Mouse (Mus musculus) left cerebral cortex, postnatal 4 days (tissue): Measurements from ENCODE around the gene Sdhaf2. TPM values are rescaled to one million over a fixed set of nuclear protein-coding genes. Genes with fewer than 3 reads are reported as not detected.
A peak's percentile ranks its signal among the peaks of the same experiment; 100 is the strongest.
"Not testable (repeated sequence)": the region's sequence is repeated elsewhere in the genome, so short reads cannot be mapped to it uniquely, and the experiment has no call there.

Experiments
- DNase-seq: peaks from one replicate; pipeline ENCODE4 v3.0.0-alpha.2; 2022
- intact Hi-C: fragments of 180-260 bp; cut with DNase I; formaldehyde crosslinking; loops from one replicate; pipeline ENCODE4 v1.15.1; 2025
- total RNA-seq, 2 experiments: library from RNA; stranded (reverse); gene quantifications; 2 replicates each; pipeline ENCODE4 v1.2.3; 2021

The Sdhaf2 gene
- 10 to 100 TPM; 40.8 to 42.5 TPM for total RNA-seq

DNA sequence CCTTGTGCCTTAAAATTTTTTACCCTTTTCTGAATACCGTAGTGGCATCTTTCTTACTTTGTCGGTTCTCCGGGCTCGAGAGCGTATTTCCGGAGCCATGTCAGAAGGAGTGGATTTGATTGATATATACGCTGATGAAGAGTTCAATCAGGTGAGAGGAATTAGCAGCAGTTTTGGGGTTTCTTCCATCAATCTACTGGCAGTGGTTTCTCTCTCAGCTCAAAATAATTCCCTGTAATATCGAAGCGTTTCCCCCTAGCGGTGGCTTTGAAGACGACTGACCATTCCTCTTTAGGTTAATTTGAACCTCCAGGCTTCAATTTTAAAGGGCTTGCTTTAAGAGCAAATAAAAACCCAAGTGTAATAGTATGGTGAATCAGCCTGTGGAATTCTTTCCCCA, at the start of gene Sdhaf2:
TSS of gene Sdhaf2 (minus strand) at position 233 of the 400 bp plus-strand sequence.
- intact Hi-C loops, result no loop called here

DNA sequence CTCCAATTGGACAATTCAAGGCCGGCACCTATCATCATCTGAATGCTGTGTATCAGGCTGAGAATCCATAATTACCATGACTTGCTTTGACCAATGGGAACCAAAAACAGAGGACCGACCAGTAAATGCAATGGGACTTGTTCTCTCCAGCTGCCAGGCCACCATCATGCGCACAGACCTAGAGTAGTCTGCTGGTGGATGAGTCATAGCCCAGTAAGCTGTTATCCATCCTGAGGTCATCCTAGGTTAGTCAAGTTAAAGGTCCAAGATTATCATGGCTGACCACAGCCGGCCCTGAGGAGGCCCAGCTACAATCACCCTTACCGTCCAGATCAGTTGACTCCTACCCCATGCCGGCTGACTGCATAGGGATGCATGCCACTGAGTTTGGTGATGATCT, 43.7 kb upstream of the Sdhaf2 start:
- no peak for DNase-seq
- intact Hi-C loops, result no loop called here

More for the DNA sequence above, at the start of gene Sdhaf2:
- peak; percentile 41 for DNase-seq

DNA sequence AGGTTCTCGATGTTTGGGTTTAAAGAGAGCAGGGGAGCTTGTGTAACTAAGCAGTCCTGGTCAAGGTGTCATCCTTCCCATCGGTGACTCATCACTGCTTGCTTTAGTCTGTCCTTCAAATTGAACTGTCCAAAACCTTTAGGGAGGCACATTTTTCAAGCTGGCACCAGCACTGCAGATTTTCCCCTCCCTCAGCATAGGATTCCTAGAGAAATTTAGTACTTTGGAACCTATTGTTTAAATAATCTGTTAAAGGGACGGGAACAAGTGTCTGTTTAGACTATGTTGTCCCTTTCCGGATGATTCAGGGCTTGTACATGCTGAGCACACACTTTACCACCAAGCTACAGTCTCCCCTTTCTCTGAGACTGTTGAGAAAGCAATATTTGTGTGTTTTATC, 39.3 kb upstream of the Sdhaf2 start:
- no peak for DNase-seq
- intact Hi-C loops, result no loop called here

DNA sequence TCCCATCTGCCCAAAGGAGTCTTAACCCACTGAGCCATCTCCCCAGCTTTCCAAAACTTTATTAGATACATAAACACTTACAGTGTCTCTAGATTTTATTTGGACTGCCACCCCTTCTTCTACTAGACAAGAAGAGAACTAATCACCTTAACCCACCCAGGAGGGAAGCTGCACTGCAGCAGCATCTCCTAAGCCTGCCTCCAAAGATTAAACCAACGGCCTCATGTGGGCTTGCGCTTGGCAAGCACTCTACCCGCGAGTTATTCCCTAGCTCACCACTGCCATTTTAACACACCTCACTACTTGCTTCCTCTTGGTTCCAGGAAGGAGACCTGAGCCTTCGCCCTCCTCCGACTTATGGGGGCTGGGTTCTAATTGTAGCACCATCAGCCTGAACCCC, 38.3 kb upstream of the Sdhaf2 start:
- no peak for DNase-seq
- intact Hi-C loops, result no loop called here

DNA sequence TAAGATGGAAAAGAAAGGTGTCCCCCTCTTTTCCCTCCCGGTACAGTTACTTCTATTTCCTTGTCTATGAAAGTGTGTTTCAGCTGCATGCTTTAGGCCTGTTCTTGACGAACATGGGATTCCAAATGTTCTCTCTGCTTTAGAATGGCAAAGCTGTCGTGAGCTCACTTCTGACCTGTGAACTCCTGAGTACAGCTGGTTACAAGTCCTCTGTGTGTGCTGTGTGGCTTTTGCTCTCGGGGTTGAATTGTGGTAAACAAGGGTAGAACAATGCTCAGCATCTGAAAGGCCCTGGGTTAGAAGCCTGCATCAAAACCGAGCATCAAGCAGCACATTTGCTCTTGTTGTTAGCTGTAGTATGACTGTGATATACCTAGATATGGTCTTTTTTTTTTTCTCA, 36.4 kb upstream of the Sdhaf2 start:
- intact Hi-C loops, result no loop called here
- no peak for DNase-seq

DNA sequence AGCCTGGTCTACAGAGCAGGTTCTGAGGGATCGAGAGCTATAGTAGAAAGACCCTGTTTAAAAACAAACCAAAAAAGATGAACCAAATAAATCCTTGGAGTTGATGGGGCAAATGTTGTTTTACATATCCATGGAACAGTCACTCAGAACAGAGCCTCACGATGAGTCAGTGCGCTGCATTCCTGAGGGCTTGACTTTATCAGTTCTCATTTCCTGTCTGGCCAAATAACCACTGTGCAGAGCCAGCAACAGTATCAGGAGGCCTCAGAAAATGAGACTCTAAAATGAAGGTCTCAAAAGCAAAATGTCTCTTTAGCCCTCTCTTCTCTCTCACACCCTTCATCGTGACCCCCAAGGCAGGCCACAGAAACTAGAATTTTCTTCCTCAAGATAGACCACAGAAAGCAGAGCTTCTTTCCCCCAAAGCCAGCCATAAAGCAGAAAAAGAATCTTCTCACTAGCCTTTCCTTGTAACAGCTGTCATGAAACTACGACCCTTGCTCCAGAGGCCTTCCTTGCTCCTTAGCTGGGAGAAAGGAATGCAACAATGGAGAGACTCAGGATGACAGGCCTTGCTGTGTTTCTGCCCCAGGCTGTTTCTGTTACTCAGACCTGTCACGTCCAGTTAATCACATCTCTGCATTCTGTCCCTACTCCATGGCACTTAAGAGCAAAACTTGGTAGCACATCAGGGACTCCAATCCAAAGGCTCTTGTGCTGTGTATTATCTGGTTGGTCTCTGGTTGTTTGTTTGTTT, 35.8 kb upstream of the Sdhaf2 start:
- intact Hi-C loops, result no loop called here
- no peak for DNase-seq

DNA sequence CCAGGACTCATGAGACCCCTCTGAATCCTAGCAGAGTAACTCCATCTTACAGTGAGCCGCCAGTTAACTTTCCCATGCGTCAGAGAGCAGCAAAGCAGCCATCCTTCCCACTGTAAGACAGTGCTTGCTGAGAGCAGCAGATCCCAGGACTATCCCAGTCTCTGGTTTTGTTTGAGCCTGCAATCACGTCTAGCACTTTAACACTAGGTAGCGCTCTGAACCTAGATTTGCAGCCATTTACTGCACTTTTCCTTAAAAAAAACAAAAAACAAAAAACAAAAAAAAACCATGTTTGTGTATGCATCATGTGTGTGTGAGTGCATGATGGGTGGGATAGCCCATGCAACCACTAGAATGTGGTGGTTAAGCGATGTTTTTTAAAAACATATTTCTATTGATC, 34.2 kb upstream of the Sdhaf2 start:
- intact Hi-C loops, result no loop called here
- DNase-seq, result no peak

DNA sequence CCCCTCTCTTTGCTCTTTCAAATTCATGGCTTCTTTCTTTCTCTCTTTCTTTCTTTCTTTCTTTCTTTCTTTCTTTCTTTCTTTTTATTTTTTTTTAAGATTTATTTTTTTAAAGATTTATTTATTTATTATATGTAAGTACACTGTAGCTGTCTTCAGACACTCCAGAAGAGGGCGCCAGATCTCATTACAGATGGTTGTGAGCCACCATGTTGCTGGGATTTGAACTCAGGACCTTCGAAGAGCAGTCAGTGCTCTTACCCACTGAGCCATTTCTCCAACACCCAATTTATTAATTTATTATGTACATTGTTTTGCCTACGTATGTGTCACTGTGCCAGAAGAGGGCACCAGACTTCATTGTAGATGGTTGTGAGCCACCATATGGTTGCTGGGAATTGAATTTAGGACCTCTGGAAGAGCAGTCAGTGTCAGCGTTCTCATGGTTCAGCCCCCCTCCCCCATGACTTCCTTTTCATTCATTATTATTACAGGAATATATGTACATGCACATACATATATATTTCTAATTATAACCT, 32.0 kb upstream of the Sdhaf2 start:
- intact Hi-C loops, result loop anchor here (5.0 kb wide), 1 partner anchor 49 kb away; the partner anchor contains the start of genes Ddb1 and Tkfc
- not testable (repeated sequence) for DNase-seq

DNA sequence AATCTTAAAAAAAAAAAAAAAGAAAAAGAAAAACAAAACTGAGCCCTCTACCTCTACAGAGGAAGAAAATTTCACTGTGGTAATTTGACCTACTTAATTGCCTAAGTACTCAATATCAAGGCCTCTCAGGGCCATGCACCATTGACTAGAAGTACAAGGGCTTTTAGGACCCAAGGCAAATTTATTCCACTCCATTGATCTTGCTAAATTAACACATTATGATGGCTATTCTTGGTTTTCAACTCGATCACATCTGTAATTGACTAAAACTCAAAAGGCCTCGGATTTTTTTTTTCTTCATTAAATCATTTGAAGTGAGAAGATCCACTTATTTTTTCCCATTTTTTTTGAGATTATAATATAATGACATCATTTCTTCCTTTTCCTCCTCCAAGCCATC, 31.5 kb upstream of the Sdhaf2 start:
- intact Hi-C loops, result loop anchor here (5.0 kb wide), 1 partner anchor 50 kb away; the partner anchor contains the start of genes Ddb1 and Tkfc
- DNase-seq, result no peak

DNA sequence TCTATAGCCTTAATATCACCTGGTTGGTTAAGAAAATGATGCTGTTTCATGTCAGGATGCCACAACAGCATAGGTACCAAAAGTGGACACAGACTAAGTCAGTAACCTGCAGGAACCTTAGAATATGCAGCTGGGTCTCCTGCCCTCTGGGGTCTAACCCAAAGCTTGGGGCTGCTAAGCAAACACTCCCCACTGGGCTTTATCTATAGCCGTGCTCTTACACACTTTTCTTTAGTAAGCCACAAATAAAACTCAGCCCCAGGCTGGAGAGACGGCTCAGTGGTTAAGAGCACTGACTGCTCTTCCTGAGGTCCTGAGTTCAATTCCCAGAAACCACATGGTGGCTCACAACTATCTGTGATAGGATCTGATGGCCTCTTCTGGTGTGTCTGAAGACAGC, 31.1 kb upstream of the Sdhaf2 start:
- intact Hi-C loops, result loop anchor here (5.0 kb wide), 1 partner anchor 50 kb away; the partner anchor contains the start of genes Ddb1 and Tkfc
- no peak for DNase-seq

DNA sequence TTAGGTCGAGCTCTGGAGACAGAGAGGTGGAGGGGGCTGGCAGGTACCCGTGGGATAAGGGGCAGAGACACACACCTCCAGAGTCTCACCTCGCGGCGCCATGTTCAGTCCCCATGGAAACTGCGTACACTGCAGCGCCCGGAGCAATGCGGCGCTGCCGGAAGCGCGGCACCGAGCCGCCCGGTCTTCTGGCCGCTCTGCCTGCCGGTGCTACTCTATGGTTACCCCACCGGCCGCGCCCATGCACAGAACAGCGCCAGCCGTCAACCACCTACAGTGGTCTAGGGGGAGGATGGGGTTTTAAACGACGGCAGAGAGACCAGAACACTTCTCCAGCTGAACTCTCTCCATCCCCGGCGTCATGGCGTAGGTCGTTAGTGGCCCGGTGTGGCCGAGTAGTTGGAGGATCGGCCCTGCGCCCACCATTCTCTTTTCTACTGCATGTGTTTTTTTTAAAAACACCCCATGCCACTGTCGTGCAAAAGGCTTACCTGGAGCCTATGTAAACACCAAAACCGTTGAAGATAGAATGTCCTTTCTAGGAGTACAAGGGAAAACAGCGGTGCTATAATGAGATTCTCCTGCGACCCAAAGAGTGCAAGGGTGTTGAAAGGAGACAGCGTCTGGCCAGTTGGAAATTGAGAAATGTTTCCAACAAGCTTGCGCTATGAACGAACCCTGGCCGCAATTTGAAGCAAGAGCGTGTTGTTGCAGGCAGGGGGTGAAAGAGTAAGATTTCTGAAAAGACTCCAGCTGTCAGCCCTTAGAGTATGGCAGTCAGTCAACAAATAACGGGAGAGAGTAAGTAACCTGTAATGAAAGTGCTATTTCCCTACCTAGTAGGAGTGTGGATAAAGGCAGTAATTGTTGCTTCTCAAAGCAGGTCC, 29.9 kb upstream of the Sdhaf2 start, which contains the start of gene Tmem216:
TSS of gene Tmem216 (minus strand) at position 615 of the 887 bp plus-strand sequence.
- DNase-seq, result peak; percentile 87
- intact Hi-C loops, result loop anchor here (5.0 kb wide), 1 partner anchor 51 kb away; the partner anchor contains the start of genes Ddb1 and Tkfc

DNA sequence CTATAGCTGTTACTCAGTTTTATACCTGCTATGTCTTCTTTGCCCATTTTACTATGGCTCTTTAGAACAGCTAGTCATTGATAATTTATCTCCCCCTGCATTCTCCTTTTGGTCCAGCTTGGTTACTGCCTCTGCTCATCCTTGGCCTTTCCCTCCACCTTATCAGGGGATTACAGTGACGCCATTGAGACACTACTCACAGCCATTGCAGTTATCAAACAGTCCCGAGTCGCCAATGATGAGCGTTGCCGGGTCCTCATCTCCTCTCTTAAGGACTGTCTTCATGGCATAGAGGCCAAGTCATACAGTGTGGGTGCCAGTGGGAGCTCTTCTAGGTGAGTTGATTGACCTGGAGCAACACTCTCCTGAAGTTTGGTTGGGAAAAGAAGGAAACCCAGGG, 13.5 kb upstream of the Sdhaf2 start:
- intact Hi-C loops, result no loop called here
- DNase-seq, result no peak

DNA sequence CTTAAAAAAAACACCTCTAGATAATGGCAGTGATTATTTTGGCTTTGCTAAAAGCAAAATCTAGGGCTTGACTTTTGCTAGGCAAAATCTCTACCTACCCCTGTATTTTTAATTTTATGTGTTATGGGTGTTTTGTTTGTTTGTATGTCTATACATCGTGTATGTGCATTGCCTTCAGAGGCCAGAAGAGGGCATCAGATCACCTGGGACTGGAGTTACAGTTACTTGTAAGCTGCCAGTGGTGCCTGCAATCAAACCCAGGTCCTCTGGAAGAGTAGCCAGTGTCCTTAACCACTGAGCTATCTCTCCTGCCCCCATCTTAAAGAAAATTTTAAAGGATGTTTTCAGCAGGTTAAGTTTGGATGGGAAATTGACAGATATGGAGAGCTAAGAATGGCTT, 4.1 kb upstream of the Sdhaf2 start:
- intact Hi-C loops, result no loop called here
- DNase-seq, result no peak

DNA sequence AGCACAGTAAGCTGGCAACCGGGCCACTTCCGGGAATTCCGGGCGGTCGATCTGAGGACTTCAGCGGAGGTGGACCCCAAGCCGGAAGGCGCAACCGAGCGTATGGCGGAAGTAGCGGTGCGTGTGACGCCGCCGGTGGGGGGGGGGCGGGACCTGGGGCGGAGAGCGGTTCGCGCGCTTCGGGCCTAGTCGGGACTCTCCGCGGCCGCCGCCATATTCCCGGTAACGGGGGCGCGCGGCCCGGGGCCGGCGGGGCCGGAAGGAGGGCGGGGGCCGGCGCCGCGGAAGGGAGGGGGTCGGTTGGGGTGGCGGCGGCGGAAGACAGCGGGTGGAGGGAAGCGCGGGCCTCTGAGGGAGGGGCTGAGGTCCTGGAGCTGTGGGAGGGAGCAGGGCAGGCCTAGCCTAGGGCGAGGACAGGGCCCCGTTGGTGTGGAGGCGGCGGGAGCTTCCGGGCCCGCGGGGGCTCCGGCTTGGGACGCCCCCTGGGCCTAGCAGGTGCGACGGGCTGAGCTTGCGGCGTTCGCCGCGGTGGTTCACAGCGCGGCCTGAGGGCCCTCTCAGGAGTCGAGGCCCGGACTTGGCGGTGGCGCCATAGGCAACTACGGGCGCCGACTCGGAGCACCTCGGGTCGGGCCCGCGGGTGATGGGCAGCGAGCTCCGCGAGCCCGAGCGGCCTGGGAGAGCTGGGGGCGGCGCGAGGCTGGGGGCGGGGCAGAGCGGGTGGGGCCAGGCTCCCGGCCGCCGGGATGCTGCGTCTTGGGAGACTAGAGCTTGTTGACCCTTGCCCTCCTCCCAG, 638 bp downstream of the Sdhaf2 start, which contains the start of gene Cpsf7:
TSS of gene Cpsf7 (plus strand) at position 161 of the 796 bp plus-strand sequence.
- intact Hi-C loops, result no loop called here
- peak; percentile 94 for DNase-seq

DNA sequence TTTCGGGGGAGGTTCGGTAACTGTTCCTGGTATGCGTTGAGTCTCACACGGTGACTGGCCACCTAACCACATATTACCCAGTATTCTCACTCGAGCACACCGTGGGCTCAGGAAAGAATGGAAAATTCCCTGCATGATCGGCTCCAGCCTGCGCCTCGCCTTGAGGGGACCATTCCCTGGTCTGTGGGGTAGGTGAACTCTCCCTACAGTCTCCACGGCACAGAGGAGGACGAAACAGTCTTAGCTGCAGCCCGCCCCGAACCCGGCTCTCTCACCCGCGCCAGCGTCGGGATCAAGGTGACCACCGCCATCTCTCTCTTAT, 1.2 kb downstream of the Sdhaf2 start:
- DNase-seq, result no peak
- intact Hi-C loops, result no loop called here

DNA sequence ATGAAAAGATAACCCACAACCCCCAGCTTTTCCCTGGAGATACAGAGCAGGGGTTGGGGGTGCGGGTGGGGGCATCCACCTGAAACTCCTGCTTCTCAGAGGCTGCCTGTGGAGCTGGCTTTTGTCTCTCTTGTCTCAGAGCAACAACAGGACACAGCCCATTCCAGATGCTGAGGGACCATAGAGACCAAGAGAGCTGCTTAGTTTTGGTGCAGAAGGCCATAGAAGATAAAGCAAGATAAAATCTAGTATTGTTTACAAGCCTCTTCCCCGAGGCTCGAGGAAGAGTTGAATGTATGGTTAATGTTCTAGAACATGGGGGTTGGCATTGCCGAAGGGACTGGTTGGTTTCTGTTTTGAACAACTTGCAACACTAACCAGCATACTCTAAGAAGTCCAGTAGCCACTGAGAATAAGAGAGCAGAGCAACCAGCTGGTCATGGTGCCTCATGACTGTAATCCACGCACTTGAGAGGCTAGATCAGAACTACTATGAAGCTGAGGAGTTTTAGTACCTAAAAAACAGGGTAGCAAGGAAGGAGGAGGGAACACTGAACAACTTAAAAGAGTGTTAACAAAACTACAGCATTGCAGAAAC, 2.4 kb downstream of the Sdhaf2 start:
- intact Hi-C loops, result no loop called here
- no peak for DNase-seq

DNA sequence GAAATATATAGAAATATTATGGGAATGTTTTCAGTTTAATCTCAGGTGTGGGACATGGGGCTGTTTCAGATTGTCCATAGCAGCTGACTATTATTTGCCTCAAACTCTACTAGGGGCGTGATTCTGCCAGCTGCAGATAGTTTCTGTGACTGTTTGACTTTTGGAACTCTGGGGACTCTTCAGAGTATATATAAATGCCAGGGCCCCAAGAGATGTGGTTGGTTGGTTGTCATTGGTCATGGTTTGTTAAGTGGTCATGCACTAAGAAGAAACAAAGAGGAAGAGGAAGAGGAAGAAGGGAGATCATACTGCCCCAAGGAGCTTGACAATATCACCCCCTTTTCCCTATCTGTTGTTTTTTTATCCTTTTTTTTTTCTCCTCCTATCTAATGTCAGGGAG, 4.0 kb downstream of the Sdhaf2 start:
- intact Hi-C loops, result no loop called here
- no peak for DNase-seq

DNA sequence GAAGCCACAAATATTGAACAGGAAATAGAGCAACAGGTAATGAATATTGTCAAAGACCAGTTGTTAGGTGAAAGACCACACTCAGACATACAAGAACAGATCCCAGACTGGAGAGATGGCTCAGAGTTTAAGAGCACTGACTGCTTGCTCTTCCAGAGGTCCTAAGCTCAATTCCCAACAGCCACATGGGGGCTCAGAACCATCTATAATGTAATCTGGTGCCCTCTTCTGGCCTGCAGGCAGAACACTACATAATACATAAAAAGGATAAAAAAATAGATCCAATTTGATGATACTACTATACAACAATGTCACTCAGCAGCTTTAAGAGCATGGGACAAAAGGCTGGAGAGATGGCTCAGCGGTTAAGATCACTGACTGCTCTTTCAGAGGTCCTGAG, 5.6 kb downstream of the Sdhaf2 start:
- intact Hi-C loops, result no loop called here
- DNase-seq, result peak; percentile 10

DNA sequence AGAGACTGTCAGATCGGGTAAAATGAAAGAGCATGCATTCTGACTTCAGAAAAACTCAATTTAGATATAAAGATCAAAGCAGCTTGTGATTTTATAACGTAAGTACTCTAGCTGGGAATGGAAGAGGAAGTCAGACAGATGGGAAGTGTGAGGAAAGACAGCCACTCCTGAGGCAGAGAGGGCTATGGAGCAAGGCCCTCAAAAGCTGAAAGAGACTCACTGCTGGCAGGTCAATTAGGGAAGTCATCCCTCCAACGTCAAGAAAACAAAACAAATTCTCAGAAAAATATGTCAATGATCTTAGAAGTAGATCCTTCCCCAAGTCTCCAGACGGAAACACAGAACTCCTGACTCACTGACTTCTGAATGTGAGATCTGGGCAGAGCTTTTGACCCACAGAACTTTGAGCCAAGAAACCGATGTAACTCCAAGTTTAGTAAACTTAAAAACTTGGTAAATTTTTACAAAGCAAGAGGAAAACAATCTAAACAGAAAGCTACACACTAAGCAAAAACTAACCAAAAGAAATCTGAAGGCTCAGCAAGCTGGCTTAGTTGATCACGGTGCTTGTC, 15.1 kb downstream of the Sdhaf2 start:
- intact Hi-C loops, result no loop called here
- DNase-seq, result no peak

DNA sequence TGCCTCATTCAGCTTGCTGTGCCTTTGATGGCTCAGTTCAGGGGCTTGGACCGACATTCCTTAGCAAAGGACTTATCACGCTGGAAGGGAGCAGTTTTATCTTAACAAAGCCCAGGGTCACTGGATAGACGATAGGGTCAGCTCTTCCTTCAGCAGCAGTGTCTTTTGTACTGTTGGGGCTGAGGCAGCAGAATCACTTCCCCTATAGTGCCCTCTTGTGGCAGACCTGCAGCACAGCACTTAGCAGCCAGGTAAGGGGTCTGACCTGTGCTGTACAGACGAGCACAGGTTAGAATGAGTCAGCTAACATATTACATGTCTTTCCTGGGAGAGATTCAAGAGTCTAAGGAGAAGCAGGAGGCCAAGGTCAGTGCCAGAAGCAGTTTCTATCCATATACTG, 23.4 kb downstream of the Sdhaf2 start:
- intact Hi-C loops, result loop anchor here (5.0 kb wide), 1 partner anchor 170 kb away; no protein-coding TSS in a partner anchor
- peak; percentile 20 for DNase-seq
